Mouse (Mus musculus) bone marrow, adult 2 months (tissue): ENCODE measurements at regions not wholly inside any gene's neighbourhood (a gene's known extent, or its start where the extent isn't known, plus 50 kb on each side); places are given as distances from the start of the nearest gene placed in this dataset.

Source experiments
- CTCF ChIP-seq: fragments of 200-500 bp; IDR thresholded peaks from 2 replicates; pipeline ENCODE4 v1.5.1; 2011; ENCODE audit warnings: low read length, control low read depth; ENCODE audit not compliant: control insufficient read depth, insufficient read depth
- POLR2A ChIP-seq: fragments of 200-500 bp; IDR thresholded peaks from 2 replicates; pipeline ENCODE4 v1.6.1; 2011; ENCODE audit warnings: low read depth, mild to moderate bottlenecking, control low read depth, low read length, borderline replicate concordance; ENCODE audit not compliant: control insufficient read depth

- no peak for TF ChIP-seq CTCF
- TF ChIP-seq POLR2A, result no peak
Measured at GRCm38 (mm10) chr4:84056863-84057502, 531.6 kb downstream of the Ccdc171 start.
